In the genomic region with DNA sequence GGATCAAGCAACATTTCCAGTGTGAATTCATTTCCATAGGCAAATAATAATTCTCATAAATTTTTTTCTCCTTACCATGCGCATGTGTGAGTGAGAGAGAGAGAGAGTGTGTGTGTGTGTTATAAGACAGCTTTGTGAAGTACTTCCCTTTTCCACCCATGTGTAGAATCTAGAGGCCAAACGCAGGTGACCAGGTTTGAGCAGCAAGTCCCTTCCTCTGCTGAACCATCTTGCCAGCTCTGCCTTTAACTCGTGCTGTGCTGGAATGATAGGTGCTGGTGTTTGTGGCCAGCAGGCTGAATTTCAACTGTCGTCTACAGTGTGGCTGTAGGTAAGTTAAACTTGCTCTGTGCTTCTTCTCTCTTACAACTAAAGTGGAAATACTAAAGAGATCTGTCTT, we compare ENCODE assay signal across 21 mouse cellular contexts.
A peak's percentile ranks its signal among the peaks of the same experiment; 100 is the strongest.
DNase-seq lines count a peak whose midpoint lies in the region; ATAC-seq and TF ChIP-seq lines count a peak whose summit lies in the region.
"Had no signal": no experiment of that assay in that cellular context is flagged by ENCODE, and none has a peak within 500 bp of the region (broad histone marks: within the 10 kb centered on the region; RNA-seq: fewer than 3 reads in every experiment).

No protein-coding gene starts in this region.

- no peaks in the 10 kb centered on the region for H3K36me3 ChIP-seq in spleen, adult 2 months (ENCODE audit: control insufficient read depth, insufficient read depth, low read length)
- no peaks in the 10 kb centered on the region for H3K36me3 ChIP-seq in splenic B cell, adult 2 months (ENCODE audit: control insufficient read depth, insufficient read depth, low read length, poor library complexity, severe bottlenecking)
- H3K36me3 ChIP-seq: embryonic facial prominence, embryonic 12.5 days; embryonic facial prominence, embryonic 15.5 days had no signal

- DNase-seq in spleen, adult 2 months (ENCODE audit: low read depth in 1 of 2, low spot score in 2 of 2): peak; percentile 48 to 55
- DNase-seq in spleen, postnatal 4 days (ENCODE audit: low spot score in 2 of 2): no peak
- DNase-seq in B cell, adult 2 months: peak; percentile 62
- peak; percentile 81 for DNase-seq in splenic B cell, adult 2 months (ENCODE audit: low read depth, low spot score)
- DNase-seq in left cerebral cortex, postnatal 36 days (ENCODE audit: low spot score in 2 of 2): no peak
- DNase-seq in adrenal gland, adult 8-10 months: no peak
- DNase-seq: adrenal gland, adult 2 months; adrenal gland, postnatal 25 days; cerebellum, adult 11-12 months; cerebellum, adult 9-10 months; cerebellum, postnatal 14 days; forebrain, postnatal 0 days; gastrocnemius, adult 2 months; gastrocnemius, postnatal 14 days; heart, adult 18-20 months; heart, postnatal 36 days had no signal

- intact Hi-C loops in left cerebral cortex, postnatal 36 days (cut with DNase I): no loop called here

- 21% methylated on average over 4 of the region's 4 CpGs for WGBS in spleen, adult 2 months

- H3K4me1 ChIP-seq in spleen, adult 2 months (ENCODE audit: control insufficient read depth, insufficient read depth, insufficient read length): peaks cover 11% of the 10 kb centered on the region; the same call in 1 of the 2 replicates

- ATAC-seq in common myeloid progenitor, adult 5-6 weeks (replicated peaks; ENCODE audit: low read depth, poor library complexity, severe bottlenecking): peak; percentile 52; the same call in 1 of the 2 replicates
- ATAC-seq: forebrain, postnatal 0 days; intestine, postnatal 0 days had no signal

- H3K27me3 ChIP-seq in spleen, adult 2 months (ENCODE audit: control insufficient read depth, insufficient read depth, low read length): no peaks in the 10 kb centered on the region
- no peaks in the 10 kb centered on the region for H3K27me3 ChIP-seq in splenic B cell, adult 2 months (ENCODE audit: control insufficient read depth, insufficient read depth, low read length, poor library complexity, severe bottlenecking)
- H3K27me3 ChIP-seq: embryonic facial prominence, embryonic 12.5 days; embryonic facial prominence, embryonic 15.5 days had no signal

- no peak overlapping the region for H3K4me3 ChIP-seq in spleen, adult 2 months (ENCODE audit: extremely low read depth, insufficient read depth, insufficient read length)
- H3K4me3 ChIP-seq: embryonic facial prominence, embryonic 12.5 days; embryonic facial prominence, embryonic 15.5 days; gastrocnemius, adult 2 months had no signal

- no peak for TF ChIP-seq CTCF in spleen, adult 2 months (IDR thresholded peaks at IDR 0.05; ENCODE audit: extremely low read depth, insufficient read depth, insufficient read length, insufficient replicate concordance)

- no peak for TF ChIP-seq POLR2A in spleen, adult 2 months (IDR thresholded peaks at IDR 0.05; ENCODE audit: low read depth, low read length)

- H3K27ac ChIP-seq in spleen, adult 2 months (ENCODE audit: insufficient read depth, low read length): peak overlapping the region; percentile 69; the same call in 1 of the 2 replicates
- H3K27ac ChIP-seq: embryonic facial prominence, embryonic 12.5 days; embryonic facial prominence, embryonic 15.5 days; gastrocnemius, adult 2 months; hindbrain, embryonic 14.5 days had no signal

Comparison
In these comparisons a context has a peak if more than half of its experiments do, and no peak if none do; other contexts are left out.
1. DNase-seq: peak in spleen, adult 2 months (2 of 2), B cell, adult 2 months (2 of 2) and splenic B cell, adult 2 months (single experiment); none in spleen, postnatal 4 days (0 of 2), left cerebral cortex, postnatal 36 days (0 of 2) and adrenal gland, adult 8-10 months (single experiment).